Mouse (Mus musculus): ENCODE measurements around the gene Olfr648.

Gene Olfr648

DNA sequence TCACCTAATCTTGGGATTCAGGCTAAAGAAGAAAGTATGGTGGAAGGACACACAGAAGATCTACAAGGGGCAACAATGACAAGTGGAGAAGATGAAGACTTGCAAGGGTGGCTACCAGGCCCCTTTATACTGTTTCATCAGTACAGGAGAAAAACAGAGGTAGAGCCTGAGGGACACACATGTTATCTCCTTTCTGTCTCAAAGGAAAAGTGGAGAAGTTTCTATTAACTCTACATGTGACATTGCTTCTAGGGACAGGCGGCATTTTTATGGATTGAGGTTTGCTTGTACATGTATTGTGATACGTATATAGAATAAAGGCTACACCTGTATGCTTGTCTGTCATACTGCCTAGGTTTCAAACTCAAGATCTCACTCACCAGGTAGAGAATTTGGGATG lies at the start of gene Olfr648:
Gene Olfr648 (minus strand): TSS at position 101 of the 400 bp plus-strand sequence.
- in situ Hi-C loops (cut with MboI, MseI) = loop anchor here (10.0 kb wide), 1 partner anchor 238 kb away; the partner anchor contains the start of gene Olfr633

DNA sequence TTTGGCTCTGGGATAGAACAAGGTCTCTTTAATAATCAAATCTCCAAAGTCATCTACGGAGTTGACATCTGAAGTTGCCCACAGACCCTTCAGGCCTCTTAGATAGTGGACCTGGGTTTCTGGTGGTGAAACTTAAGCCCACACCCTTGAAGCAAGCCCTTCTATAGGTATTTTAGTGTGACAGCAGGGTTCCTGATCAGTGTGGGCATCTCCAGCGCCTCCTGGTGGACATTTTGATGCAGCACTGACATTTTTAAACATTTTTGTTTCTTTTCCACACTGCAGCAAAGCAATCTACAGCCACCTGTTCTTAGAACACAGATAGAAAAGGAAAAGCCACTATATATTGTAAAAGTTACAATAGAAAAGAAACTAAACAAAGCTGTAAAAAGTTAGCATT lies 48.0 kb upstream of the Olfr648 start:
- in situ Hi-C loops (cut with MboI, MseI) = no loop called here

DNA sequence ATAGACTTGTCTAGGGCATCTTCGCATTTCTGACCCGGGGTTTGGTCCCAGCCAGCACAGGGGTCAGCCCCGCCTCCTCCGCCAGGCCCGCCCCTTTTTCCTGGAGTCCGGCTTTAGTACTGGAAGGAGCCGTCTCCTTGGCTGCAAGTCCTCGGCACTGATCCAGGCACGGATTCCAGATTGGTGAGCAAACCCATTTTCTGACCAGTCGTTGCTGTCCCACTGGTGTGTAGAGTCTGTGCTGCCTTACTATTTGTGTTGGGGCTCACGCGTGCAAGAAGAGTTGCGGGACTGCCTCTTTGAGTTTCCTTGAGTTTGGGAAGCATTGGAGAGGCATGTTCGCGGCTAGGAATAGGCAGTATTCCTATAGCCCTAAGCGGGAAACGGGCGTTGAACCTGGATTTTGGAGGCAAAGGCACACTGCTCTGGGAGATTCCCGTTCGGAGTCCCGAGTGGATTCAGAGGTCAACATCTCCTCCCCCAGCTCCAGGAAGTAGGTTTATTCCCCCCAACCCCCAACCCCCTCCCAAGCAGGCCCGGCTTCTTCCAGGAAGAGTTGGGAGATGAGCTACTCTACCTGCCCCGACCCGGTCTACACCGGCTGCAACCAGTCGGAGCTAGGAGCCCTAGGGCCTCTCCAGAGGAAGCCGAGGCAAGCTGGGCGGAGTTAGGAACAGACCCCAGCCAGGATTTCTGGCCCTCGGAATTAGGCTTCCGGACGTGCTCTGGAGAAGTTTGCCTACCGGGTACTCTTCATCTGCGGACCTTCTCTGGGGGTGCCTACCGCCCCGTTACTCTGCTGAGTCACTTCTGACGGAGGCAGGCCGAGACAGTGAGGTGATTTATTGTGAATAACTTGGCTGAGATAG lies 35.7 kb upstream of the Olfr648 start, which contains the start of gene Trim6:
Gene Trim6 (plus strand): TSS at position 93 of the 869 bp plus-strand sequence.
- in situ Hi-C loops (cut with MboI, MseI) = no loop called here

DNA sequence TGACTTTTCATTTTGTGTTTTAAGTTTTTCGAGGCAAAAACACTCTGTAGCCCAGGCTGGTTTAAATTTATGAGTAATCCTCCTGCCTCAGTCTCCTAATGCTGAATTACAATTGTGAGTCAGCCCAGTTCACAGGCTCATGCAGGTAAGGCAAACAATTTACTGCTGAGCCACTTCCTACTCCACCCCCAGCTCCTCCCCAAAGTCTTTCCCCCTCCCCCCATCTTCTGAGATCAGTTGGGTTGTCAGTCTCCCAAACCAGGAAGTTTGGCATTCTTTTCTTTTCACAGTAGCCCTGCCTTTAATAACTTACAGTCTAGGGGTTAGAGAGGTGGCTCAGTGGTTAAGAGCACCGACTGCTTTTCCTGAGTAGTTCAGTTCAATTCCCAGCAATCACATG lies 34.7 kb upstream of the Olfr648 start:
- in situ Hi-C loops (cut with MboI, MseI) = no loop called here

DNA sequence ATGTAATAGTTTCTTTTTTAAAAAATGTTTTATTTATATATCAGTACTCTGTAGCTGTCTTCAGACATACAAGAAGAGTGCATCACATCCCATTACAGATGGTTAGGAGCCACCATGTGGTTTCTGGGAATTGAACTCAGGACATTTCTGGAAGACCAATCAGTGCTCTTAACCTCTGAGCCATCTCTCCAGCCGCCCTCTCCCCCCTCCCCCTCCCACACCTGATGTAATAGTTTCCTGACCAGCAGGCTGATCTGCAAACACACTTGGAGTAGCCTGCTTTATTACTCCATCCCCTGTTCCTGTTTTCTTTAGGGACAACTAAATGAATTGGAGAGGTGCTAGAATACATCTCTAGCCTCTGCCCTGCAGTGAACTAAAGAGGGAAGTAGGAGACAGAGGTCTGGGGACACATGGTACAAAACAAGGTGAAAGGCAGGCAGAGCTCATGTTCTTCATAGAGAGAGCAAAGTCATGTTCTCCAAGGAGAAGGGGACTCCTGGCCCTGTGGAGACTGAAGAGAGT lies 32.9 kb upstream of the Olfr648 start:
- in situ Hi-C loops (cut with MboI, MseI) = no loop called here

DNA sequence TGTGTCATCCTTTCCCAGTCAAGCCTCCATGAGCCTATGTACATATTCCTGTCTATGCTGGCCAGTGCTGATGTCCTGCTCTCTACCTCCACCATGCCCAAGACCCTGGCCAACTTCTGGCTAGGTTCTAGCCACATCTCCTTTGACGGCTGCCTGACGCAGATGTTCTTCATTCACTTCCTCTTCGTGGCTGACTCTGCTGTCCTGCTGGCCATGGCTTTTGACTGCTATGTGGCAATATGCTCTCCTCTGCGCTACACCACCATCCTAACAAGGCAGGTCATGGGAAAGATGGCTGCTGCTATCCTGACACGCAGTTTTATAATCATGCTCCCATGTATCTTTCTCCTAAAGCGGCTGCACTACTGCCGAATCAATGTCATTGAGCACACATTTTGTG lies 23.0 kb upstream of the Olfr648 start:
- in situ Hi-C loops (cut with MboI, MseI) = no loop called here

DNA sequence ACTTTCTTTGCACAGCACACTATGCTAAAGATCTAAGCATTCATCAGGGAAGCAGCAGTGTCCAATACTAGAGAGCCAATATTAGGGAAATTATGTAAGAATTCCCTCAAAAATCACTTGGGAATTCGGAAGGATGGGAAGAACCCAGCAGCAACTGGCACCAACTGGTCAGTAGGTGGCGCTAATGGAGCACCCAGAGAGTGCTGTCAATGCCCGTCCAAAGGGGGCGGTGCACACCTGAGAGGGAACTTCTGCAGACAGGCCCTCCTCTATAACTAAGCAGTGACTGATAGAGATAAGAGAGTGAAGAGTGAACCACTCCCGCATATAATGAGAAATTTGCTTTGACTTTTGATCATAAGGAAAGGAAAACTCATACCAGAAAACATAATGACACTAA lies 16.6 kb upstream of the Olfr648 start:
- in situ Hi-C loops (cut with MboI, MseI) = loop anchor here (5.0 kb wide), 1 partner anchor 407 kb away; no protein-coding TSS in a partner anchor

DNA sequence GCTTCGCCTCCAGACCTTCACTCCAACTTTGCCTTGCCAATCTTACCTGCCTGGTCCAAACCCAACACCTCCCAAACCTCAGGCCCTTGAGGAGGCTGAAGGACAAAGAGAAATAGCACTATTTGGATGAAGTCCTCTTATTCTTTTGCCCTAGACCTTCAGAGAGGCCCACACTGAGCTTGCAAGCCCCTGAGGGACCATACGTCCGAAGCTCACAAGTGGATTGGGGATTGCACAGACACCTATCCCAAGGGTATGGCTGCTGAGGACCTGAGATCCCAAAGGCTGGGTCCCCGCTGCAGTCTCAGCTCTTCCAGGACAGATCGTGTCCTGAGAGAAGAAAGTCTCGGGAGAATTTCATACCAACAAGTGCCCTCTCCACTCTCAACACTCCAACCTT lies 12.7 kb upstream of the Olfr648 start, which contains the start of gene Olfr649:
Gene Olfr649 (minus strand): TSS at position 101 of the 400 bp plus-strand sequence.
- in situ Hi-C loops (cut with MboI, MseI) = no loop called here

DNA sequence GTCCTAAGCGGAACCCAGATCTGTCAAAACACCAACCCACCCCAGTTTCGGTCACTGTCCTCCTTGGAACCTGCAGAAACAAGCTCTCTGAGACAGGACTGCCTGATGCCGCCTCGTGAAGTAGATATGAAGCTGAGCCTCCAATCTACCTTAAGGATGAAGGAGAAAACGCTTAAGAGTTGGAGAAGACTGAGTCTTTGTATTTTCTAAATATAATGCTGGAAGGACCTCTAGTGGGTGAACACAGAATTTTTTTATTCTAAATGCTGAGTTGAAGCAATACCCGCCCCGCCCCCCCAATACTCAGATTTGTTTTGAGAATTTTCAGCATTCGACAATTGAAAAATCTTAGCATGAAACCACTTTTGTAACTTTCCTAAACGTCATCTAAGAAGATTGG lies 8.1 kb upstream of the Olfr648 start:
- in situ Hi-C loops (cut with MboI, MseI) = no loop called here

DNA sequence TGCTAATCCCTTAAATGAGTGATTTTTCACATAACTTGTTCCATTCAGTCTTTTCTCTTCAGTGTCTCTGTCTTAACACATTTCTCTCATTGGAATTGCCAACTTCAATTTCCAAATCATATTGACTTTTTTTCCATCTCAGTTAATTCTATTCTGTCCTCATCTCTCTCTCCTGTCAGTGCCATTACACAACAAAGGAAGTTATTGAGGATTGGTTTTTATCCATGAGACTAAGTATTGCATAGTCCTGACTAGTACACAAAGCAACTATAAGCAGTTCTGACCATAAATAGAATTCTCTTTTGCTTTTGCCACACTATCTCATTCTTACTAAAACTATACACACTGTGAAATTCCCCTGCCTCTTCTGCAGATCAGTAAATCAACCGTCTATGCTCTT lies 4.1 kb downstream of the Olfr648 start:
- in situ Hi-C loops (cut with MboI, MseI) = no loop called here

DNA sequence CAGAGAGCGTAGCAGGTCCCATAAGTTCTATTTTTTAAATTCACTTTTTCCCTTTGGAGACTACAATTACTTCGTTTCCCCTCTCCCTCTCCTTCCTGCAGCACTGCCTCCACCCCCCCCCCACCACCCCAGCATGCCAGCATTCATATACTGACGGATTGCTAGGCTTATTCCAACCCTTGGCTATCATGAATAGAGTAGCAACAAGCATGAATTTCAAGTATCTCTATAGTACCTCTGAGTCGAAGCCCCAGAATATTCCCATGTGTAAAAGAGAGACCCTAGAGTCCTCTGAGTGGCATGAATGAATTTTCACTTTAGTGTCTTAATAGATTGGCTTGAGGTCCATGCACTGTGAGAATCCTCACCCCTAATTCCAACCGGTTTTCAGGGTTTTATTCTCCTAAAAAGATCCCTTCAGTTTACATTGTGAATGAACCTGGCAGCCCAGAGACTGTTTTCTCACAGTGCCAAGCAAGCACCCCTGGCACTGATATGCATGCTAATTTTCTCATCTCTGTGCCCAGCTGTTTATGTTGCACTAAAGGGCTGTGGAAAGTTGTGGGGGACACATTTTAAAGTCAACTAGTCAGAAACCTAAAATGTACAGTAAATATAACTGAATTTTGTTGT lies 4.7 kb downstream of the Olfr648 start:
- in situ Hi-C loops (cut with MboI, MseI) = no loop called here

DNA sequence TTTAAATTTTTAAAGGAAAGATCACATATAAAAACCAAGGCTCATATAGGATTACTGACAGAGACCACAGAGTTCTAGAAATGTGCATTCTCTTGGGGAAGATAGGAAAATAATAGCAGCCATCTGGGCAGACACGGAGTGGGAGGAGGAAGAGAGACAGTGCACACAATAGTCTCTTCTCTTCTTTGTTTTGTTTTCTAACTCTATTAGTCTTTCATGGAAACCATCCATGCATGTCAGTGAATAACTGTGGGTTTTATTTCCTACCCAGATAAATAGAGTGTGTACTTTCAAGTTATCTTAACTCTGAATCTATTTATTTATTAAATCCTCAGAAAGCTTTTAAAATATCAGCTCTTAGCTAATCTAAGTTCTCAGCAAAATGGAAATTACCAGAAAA lies 8.1 kb downstream of the Olfr648 start:
- in situ Hi-C loops (cut with MboI, MseI) = no loop called here

DNA sequence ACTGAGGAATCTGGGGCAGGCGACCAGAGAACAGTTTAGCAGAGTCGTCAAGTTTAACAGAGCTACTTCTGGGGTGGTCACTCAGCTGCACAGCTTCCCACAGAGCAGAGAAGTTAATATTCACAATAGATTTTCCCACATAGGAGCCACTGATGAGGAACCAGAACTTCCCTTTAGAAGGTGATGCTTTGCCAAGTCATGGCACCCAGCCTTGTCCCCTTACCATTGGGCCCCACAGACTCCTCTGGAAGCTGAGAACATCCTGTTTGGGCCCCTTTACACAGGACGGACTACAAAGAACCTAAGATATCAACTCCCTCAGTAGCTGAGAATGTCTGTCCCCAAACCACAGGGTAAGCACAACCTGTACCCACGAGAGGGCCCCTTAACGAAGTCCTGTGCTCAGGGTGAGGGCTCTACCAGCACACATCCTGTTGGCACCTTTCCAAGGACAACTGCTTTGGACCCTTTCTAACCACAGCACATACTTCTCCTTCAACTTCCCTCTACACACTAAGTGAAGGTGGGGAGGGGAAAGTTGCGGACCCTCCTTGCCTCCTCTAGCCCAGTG lies 13.5 kb downstream of the Olfr648 start:
- in situ Hi-C loops (cut with MboI, MseI) = no loop called here

DNA sequence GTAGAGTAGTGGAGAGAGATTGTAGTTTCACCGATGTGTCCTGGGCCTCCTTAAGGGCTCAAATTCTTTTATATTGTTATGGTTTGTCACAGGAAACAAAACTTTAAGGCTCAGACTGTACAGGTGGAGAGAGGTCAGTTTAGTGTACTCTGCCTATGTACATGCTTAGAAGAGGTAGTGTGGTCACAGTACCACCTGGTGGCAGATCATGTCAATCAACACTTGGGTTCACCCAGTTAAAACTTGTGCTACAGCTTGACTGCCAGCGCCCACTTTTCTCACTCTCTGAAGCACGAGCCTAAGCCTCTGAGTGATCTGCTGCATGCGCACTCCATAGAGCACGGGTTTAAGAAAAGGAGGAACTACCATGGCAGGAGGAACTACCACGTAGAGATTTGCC lies 16.1 kb downstream of the Olfr648 start:
- in situ Hi-C loops (cut with MboI, MseI) = no loop called here

DNA sequence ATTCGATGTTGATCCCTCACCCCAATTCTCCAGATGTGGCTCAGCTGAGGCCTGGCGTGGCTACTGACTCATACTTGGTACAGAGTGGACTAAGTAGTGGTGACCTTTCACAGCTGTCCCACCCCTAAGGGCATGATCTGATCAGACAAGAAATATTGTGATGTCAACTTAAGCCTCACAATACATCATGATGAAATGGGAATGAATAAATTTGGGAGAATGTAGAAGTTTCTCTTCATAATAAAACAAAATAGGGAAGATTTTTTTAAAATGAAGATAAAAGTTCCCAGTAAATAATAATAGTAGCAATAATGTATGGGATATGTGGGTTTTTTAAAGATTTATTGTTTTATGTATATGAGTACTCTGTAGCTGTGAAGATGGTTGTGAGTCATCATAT lies 32.7 kb downstream of the Olfr648 start, which contains the start of gene Ubqlnl:
Gene Ubqlnl (minus strand): TSS at position 101 of the 400 bp plus-strand sequence.
- in situ Hi-C loops (cut with MboI, MseI) = no loop called here

DNA sequence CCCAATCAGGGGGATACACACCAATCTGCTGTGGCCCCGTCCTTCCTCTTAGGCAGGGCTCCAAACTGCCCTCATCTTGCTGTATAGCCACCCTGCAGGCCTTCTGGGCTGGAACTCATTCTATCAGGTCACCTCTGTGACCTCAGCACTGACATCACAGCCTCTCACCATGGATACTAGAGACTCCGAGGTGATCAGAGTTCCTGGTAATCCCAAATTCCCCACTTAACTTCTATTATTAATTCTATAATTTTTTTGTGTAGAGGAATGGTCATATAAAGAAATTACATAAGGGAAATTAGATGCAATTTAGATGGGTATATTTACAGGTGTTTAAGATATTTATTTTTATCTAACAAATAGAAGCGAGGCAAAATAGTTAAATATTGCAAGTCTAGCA lies 40.0 kb downstream of the Olfr648 start, which contains the start of gene Ubqln3:
Gene Ubqln3 (minus strand): TSS at position 101 of the 400 bp plus-strand sequence.
- in situ Hi-C loops (cut with MboI, MseI) = no loop called here

DNA sequence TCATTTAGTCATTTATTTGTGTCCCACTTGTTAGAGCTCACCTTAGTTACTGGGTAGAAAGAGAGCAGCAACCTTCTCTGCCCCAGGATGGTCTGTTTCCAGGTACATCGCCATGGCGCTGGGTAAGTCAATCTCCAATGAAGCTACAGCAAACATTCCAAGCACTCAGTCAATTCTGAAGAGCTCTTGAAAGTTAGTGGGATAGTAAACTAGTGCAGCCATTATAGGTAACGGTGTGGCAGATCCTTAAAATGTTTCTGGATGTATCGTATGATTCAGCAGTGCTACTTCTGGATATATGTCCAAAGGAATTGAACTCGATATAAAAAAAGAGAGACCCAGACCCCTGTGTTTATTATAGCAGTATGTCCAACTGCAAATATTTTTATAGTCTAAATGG lies 45.9 kb downstream of the Olfr648 start, which contains the start of gene Olfr643:
Gene Olfr643 (minus strand): TSS at position 101 of the 400 bp plus-strand sequence.
- in situ Hi-C loops (cut with MboI, MseI) = no loop called here

DNA sequence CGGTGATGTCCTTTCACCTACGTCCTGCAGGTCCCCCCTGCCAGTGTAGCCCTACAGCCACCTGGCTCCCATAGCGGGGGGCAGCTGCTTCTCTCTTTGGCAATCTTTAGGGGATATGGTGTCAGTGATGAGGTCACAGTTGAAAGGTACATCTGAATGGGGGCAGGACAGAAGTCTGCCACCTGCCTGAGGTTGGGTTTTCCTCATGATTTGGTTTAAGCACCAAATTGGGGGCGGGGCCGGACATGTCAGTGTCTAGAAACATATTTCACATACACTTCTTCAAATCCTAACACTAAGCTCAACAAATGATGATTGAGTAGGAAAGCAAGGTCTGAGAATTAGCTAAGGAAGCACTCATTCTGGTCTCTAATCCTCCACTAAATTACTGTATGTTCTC lies 53.5 kb downstream of the Olfr648 start, which contains the start of gene Ubqln5:
Gene Ubqln5 (minus strand): TSS at position 101 of the 400 bp plus-strand sequence.
- in situ Hi-C loops (cut with MboI, MseI) = no loop called here

Data from regulatory T cell (primary cell).